Mouse (Mus musculus): ENCODE data around the gene Evi5.
A peak's percentile ranks its signal among the peaks of the same experiment; 100 is the strongest.

DNA sequence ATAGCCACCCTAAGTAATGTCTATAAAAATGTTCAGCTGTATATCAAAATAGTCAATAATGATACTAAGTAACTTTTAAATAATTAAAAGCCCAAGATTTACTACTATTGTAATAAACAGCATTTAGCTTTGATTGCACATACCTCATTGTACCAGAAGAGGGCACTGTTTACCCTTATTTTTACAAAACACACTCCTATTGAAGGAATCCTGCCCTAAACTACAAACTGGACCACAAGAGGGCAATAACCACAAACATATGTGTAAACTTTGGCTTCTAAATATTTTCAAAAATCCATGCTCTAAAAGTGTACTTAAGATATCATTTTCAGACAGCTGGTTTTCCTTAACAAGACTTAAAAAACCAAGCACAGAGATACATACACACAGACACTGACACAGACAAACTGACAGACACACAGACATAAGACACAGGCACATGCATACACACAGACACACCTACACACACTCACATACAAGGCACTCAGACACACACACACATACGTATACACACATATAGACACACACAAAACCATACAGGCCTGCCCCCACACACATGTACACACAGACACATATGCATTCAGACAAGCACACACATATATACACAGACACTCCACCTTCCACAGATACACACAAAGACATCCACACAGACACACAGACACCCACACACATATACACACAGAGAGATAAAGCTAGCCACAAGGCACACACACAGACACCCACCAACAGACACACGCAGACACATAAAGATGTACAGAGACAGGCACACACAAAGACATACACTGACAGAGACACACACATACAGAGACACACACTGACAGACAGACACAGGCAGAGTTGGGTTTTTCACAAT, 46.7 kb upstream of the Evi5 start:
- TF ChIP-seq GABPA (IDR thresholded peaks at IDR 0.05; ENCODE audit: low read depth, low read length) (no peak), POLR2A (IDR thresholded peaks at IDR 0.05; ENCODE audit: control insufficient read depth in 1 of 2, insufficient read depth in 1 of 2, low read depth in 1 of 2, low read length in 2 of 2, poor library complexity in 1 of 2) (no peak), NELFE (IDR thresholded peaks at IDR 0.05; ENCODE audit: low read depth, low read length) (no peak), MXI1 (IDR thresholded peaks at IDR 0.05; ENCODE audit: low read depth, low read length) (no peak), CTCF (IDR thresholded peaks at IDR 0.05 in 2 of 3, conservative IDR thresholded peaks at IDR 0.05 in 1 of 3; ENCODE audit: control insufficient read depth in 1 of 3, insufficient read depth in 1 of 3, low read depth in 2 of 3, low read length in 3 of 3, poor library complexity in 1 of 3, severe bottlenecking in 1 of 3) (peak; percentile 5 to 100 (median 57); a peak in 4 of 6 replicates), USF1 (IDR thresholded peaks at IDR 0.05; ENCODE audit: low read depth, low read length) (no peak)

All from MEL (cell line).